Mouse (Mus musculus): Measurements from ENCODE around the gene Intu. TPM values are rescaled to one million over a fixed set of nuclear protein-coding genes. Genes with fewer than 3 reads are reported as not detected.

Gene Intu
- polyA plus RNA-seq, 1 experiment, result 0.90 TPM

DNA sequence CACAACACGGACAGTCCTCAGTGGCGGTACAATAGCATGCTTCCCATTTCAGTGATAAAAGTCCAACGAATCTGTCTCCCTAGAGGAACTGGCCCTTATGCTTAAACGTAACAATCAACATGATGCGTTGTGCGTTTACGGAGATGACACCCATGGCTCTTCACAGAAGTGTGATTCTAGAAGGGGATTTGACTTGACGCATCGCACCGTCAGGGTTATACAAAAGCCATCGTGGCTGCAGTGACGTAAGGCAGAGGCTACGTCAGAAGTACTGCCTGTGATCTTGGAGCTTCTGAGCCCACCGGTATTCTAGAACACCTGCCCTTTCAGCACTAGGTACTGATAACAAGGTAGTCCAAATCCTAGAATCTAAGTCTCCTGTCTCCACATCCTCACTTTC is 8.2 kb upstream of the Intu start:
- TF ChIP-seq GATA1 (IDR thresholded peaks at IDR 0.05; ENCODE audit: low read length), result no peak

DNA sequence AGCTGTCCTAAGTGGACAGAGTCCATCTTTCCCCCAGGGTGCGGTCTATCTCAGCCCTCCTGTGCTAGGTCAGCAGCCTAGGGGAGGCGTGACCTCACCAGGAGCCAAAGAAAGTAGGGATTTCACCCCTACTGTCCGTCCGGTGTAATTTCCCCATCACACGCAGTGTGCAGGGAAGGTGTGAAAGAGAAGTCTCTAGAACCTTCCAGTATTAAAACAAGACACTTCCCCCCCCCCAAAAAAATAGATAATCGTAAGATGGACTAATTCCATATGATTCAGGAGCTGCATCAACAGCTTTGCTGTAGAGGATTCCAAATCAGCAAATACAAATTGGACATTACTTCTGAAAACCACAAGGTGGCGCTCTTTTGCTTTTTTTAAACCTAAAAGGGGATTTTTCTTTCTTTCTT is 7.7 kb upstream of the Intu start:
- TF ChIP-seq GATA1 (IDR thresholded peaks at IDR 0.05; ENCODE audit: low read length), result no peak

DNA sequence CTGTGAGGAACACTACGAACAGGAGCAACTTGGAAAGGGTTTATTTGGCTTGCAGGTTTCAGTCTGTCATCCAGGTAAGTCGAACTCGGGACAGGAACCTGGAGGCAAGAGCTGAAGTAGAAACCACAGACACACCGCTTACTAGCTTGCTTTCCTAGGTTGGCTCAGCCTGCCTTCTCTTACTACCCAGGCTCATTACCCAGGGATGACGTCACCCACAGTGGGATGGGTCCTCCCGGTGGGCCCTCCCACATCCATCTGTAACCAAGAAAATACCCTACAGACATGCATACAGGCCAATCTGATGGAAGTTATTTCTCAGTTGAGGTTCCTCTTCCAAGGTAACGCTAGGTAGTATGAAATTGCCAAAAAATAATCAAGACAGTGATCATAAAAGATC is 6.2 kb upstream of the Intu start:
- TF ChIP-seq GATA1 (IDR thresholded peaks at IDR 0.05; ENCODE audit: low read length), result no peak

DNA sequence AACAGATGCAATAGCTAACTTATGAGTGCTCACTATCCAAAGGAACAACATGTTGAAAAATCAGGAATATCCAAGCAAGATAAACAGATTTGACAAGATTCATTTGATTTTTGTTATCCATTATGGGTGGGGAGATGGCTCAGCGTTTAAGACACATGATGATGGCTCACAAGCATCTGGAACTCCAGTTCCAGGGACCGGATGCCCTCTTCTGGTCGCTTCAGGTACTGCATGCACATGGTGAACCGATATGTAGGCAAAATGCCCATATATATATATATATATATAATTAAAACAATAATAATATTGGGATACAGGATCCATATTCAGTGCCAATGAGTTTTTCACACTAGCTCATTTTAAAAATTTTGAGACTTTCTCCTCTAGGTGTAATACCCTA is 5.7 kb upstream of the Intu start:
- TF ChIP-seq GATA1 (IDR thresholded peaks at IDR 0.05; ENCODE audit: low read length), result no peak

DNA sequence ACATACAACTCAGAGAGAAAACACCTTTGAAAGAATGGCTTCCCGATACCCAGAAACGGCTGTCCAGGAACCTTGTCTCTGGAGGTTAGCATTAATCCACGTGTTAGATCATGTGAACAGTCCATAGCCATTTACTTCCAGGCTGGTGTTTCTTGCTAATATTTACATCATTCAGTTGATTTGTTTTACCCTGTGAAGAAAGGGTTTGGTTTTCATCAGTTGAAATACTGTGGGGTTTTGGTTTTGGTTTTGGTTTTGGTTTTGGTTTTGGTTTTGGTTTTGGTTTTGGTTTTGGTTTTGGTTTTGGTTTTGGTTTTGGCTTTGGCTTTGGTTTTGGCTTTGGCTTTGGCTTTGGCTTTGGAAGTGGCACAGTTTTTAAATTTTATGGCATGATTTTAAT is 5.0 kb upstream of the Intu start:
- no peak for TF ChIP-seq GATA1 (IDR thresholded peaks at IDR 0.05; ENCODE audit: low read length)

DNA sequence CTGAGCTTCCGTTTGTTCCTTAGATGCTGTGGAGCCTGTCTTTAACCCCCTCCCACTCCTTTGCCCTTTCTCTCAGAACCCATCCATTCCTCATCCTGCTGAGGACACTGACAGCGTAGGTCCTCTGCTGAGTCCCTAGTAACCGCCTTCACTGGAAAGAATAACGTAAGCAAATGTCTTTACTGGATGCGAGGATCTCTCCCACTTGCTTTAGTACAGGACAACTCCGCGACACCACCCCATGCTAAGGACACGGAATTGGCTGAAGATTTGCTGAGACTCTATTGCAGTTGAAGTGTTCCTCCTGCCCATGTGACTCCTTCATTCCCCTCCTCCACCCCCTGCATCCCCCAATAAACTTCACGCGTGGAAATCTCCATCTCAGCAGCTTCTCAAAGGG is 3.9 kb upstream of the Intu start:
- TF ChIP-seq GATA1 (IDR thresholded peaks at IDR 0.05; ENCODE audit: low read length), result no peak

DNA sequence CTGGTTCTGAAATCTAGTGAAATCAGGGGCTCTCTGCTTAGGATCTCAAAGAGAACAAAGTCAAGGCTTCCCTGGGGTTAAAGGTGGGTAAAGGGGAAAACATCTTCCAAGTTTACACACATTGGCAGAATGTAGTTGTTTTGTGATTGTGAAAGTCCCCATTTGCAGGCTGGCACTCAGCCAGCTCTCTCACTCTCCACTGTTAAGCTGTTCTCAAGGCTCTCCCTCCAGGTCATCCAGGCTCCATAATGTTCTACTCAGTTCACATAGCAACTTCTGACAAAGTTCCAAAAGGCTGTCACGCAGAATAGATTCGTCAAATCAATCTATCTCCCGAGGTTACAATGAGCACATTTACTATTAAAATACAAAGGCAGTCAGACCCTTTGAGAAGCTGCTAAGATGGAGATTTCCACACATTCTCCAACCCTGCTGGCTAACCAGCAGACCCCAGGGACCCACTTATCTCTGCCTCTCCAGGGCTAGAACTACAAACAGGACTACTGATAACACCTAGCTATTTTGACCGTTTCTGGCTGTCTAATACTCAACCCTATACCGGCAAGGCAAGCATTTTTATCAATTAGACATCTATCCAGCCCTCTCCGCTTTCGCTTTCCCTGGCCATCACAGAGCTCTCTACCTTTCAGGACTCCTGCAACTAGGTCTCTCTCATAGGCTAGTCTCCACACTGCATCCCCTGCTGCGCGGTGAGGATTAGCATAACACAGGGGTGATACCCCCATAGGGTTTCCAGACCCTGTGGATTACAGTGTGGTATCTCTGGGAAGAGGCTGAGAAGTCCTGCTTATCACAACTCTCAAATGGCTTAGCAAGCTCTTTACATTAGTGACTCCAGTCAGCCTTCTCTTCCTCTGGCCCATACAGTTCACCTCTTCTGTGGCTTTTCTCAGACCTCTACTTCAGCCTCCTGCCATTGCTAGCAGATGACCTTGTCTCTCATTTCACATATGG is 2.8 kb upstream of the Intu start:
- TF ChIP-seq GATA1 (IDR thresholded peaks at IDR 0.05; ENCODE audit: low read length), result no peak

DNA sequence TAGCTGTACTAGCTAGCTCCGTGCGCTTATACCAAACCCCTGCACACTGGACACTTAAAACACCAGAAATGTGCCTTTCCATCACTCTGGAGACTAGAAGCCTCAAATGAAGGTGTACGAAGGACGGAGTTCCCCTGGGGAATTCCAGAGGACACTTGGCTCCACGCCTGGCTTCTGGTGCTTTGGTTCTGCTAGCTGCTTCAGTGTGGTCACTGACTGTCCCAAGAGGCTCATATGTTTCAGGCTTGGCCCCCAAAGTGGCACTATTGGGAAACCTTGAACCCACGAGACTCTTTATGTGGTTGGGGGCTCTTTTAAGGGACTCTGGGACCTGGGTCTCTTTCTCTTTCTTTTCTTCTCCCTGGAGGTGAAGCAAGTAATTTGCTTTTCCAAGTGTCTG is 2.1 kb upstream of the Intu start:
- no peak for TF ChIP-seq GATA1 (IDR thresholded peaks at IDR 0.05; ENCODE audit: low read length)

DNA sequence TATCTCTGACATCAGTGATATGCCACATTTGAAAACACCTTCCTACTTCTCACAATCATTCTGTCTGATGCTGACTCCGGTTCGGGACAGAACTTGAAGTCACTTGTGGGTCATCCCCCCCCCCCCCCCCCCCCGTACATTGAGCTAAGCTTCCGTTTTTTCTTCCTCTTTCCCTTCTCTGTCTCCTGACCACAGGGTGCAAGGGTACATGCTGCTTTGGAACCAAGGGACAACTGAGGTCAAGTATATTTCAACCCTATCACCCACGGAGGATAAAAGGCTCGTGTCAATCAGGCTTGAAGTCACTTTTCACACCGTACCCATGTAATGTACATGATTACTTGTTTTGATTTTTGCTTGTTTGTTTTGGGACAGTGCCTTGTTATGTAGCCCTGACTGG is 241 bp upstream of the Intu start:
- no peak for TF ChIP-seq GATA1 (IDR thresholded peaks at IDR 0.05; ENCODE audit: low read length)

DNA sequence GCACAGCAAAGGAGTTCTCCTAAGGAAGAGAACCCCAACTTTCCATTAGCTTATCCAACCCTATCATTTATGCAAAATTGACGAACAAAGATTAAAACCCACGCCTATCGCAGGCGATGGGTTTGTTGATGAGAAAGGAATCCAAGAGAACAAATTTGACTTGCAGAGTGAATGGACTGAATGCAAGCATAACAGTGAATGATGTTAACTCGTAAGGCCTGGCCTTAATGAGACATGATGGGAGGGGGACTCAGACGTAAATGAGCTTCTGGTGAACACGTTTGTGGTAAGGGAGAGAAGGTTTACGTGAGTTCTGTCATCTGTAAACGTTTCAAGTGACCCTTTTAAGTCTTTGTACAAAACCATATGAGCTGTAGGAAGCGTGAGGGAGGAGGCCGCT is 1.2 kb downstream of the Intu start:
- TF ChIP-seq GATA1 (IDR thresholded peaks at IDR 0.05; ENCODE audit: low read length), result no peak

DNA sequence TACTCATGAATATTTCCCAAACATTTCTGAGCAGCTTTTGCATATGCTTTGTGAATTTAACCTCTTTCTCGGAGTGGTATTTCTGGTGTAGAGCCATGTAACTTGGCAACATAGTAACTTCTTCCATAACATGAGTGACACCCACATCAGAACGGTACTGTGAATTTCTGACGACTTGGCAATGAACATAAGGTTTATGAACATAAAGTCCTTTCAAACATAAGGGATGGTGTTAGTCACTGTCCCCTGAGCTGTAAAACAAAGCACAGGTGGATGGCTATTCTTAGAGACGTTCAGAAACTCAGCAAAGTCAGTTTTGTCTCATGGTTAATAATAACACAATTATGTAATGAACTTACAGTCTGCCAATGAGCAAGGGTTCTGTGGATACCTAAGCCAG is 3.1 kb downstream of the Intu start:
- no peak for TF ChIP-seq GATA1 (IDR thresholded peaks at IDR 0.05; ENCODE audit: low read length)

DNA sequence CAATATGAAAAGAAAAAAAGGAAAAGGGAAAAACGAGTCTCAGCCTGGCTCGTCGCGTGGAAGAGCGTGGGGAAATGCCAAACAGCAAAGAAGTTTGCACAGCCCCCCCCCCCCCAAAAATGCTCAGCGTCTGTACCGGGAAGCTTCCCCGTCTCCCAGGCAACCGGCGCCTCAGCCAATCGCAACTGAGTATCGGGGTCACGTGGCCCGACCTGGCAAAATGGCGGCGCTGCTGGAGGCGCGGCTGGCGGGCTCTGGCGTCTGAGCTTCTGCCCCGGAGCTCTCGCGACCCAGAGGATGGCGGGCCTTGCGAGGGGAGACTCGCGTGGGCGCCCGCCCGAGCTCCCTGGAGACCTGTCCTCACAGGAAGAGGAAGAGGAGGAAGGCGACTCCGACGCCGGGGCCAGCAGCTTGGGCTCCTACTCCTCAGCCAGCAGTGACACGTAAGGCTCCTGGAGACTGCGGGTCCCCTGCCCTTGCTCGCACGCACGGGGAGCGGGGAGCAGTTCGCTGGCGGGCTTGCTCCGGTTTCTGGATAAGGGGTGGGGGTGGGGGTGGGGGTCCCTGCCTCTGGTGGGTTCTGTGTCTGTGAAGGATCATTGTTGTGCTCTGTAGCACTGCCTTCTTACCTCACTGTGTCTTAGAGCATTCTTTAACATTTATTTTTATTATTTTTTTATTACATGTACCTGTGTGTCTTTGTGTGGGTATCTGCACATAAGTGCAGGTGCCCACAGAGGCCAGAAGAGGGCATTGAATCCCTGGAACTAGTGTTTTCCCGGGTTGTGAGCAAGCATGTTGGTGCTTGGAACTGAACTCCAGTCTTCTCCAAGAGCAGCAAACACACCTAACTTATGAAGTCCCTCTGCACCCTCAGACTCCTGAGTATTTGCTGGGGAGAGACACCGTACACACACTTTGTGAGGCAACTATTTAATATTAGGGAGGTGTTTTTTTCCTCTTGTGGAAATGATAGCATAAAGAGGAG is 9.8 kb downstream of the Intu start:
- TF ChIP-seq GATA1 (IDR thresholded peaks at IDR 0.05; ENCODE audit: low read length), result no peak

DNA sequence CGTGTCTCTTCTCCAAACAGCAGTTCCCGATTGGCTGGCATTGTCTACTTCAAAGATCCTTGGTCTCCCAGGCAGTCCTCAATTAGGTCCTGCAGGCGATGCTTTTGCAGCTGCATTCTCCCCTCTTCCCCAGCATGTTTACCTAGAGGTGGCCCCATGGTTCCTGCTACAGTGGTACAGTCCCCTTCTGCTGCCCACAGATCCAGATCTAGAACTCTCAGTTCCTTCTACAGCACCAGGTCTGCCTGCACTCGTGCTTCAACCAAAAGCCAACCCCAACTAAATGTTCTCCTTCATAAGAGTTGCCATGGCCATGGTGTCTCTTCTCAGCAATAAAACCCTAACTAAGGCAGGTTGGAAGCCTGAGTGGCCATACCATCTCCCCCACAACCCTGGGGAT is 15.5 kb downstream of the Intu start:
- no peak for TF ChIP-seq GATA1 (IDR thresholded peaks at IDR 0.05; ENCODE audit: low read length)

DNA sequence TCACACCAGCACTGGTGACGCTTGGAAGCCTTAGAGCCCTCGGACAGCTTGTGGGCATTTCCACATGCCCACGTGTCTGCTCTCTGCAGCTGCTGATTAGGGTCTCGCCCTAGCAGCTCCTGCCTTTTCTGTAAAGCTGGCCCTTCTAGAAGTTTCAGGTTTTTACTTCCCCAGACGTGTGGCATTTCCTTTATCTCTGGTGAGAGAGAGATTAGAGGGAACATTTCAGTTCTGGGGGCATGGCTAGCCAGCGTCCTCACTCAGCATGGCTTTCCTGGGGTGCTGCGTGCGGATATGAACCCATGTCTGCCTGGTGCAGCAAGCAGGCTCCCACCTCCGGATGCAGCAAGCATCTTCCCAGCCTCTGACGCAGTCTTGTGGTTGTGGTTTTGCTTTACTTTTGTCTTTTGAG is 121.9 kb downstream of the Intu start:
- TF ChIP-seq GATA1 (IDR thresholded peaks at IDR 0.05; ENCODE audit: low read length), result no peak

DNA sequence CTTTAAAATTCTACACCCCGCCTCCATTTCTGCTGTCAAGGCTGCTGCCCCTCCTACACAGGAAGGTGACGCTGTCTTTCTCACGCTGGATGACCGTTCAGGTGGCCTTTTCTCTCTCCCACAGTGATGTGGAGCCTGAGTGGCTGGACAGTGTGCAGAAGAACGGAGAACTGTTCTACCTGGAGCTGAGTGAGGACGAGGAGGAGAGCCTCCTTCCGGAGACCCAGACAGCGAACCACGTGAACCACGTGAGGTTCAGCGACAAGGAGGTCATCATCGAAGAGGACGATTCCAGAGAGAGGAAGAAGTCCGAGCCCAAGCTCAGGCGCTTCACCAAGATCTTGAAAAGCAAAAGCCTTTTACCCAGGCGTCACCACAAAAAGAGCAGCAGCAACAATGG is 122.5 kb downstream of the Intu start:
- TF ChIP-seq GATA1 (IDR thresholded peaks at IDR 0.05; ENCODE audit: low read length), result no peak

DNA sequence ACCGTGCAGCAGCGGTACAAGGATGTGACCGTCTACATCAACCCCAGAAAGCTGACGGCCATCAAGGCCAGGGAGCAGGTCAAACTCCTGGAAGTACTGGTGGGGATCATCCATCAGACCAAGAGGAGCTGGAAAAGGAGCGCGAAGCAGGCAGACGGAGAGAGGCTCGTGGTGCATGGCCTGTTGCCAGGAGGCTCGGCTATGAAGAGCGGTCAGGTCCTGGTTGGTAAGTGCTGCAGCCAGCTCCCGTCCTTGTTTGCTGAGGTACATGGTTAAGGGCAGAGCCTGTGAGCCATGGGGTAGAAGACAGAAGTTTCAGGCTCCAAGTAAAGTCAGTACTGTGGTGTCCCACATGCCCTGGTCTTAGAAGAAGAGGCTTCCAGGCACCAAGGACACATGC is 122.9 kb downstream of the Intu start:
- no peak for TF ChIP-seq GATA1 (IDR thresholded peaks at IDR 0.05; ENCODE audit: low read length)
